Mouse (Mus musculus) adrenal gland, adult 18-20 months (tissue): ENCODE measurements around the gene Nras. TPM values are rescaled to one million over a fixed set of nuclear protein-coding genes. Genes with fewer than 3 reads are reported as not detected.

ENCODE experiments used
- DNase-seq, 2 experiments: peaks; one replicate each; pipeline ENCODE4 v3.0.0; 2021 to 2022; ENCODE audit warnings: low spot score in 2 of 2
- total RNA-seq, 2 experiments: library from RNA; stranded (reverse); gene quantifications; 1 replicate in 1 of 2; 2 replicates in 1 of 2; pipeline ENCODE4 v1.2.3; 2021

The Nras gene
- total RNA-seq, 2 experiments from 2014 or later, result 49.1 to 49.4 TPM

GRCm38 (mm10) chr3:103091753-103092152 lies 33.7 kb downstream of the Nras start:
- no peak for DNase-seq

DNA sequence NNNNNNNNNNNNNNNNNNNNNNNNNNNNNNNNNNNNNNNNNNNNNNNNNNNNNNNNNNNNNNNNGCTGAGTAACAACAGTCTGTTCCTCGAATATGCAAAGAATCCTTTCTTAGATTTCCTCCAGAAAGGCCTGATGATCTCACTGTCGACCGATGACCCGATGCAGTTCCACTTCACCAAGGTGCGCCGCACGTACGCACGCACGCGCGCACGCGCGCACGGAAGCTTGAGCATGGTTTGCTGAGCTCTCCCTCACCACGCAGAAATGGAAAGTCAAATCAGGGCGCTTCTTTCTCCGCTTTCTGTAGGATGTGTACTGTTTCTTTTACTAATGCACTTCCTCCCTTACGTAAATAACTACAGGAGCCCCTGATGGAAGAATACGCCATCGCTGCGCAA lies 40.6 kb downstream of the Nras start:
- no peak for DNase-seq

- no peak for DNase-seq
Observed at GRCm38 (mm10) chr3:103099667-103100066, 41.6 kb downstream of the Nras start.

DNA sequence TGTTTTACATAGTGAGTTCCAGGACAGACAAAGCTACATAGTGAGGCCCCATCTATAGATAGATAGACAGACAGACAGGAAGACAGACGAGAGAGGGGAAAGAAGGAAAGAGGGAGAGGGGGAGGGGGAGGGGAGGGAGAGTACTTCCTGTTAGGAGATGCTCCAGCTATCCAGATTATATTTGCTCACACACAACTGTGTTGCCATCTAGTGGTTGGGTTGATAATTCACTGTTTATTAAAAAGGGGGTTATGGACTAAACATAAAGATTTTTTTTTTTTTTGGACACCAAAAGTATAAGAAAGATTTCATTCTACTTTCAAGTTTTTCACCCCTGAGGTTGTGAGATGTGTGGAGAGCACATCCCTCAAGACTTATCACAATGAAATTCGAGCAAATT lies 42.6 kb downstream of the Nras start:
- DNase-seq, result no peak

- DNase-seq, result no peak
Observed at GRCm38 (mm10) chr3:103101194-103101593, 43.1 kb downstream of the Nras start.

DNA sequence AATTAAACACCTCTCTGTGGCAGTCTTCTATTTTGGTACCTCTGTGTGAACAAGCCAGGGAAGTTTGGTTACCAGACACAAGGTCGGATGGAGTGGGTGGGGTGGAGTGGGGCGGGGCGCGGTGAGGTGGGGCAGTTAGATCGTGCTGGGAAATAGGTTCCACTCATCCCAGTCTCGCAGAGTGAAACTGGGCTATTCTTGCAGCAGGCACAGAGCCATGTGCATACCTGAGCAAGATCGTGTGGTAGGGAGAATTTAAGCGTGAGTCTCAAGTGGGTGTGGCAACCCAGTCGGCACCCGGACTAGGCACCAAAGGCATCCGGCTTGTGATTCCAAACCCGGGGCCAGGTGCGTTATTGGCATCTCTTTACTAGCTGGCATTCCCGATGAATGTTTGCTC lies 43.8 kb downstream of the Nras start:
- DNase-seq, result no peak

GRCm38 (mm10) chr3:103102454-103103390 lies 44.6 kb downstream of the Nras start, which contains the start of gene Dennd2c:
TSS of gene Dennd2c (plus strand) at chr3:103102604.
- DNase-seq, result peak; percentile 94 to 95

DNA sequence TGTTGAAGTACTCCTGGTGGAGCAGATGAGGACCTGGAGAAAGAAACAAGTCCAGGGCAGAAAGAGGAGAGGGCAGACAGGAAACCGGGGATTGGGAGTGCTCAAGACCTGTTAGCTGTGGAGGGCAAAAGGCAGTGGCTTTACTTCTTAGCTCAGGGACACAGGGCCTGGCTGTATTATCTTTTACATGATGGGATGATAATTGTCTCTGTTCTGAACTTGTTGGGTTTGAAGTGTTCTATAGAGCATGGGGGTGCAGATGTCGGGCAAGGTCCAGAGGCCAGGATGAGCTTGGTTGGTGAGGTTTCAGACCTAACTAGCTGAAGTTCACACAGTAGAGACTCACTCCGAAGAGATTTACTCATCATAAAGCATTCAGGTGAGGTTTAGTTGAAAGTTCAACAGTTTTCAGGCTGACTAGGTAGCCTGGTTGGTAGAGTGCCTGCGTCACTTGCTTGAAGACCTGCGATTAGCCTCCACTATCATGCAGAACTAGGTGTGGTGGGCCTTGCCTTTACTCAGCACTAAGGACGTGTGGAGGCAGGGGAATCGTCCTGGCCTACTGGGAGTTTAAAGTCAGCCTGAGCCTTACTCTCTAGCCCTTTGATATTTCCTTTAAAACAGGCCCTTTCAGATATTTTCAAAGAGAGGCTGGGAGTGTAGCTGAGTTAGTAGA lies 49.6 kb downstream of the Nras start:
- DNase-seq, result no peak

DNA sequence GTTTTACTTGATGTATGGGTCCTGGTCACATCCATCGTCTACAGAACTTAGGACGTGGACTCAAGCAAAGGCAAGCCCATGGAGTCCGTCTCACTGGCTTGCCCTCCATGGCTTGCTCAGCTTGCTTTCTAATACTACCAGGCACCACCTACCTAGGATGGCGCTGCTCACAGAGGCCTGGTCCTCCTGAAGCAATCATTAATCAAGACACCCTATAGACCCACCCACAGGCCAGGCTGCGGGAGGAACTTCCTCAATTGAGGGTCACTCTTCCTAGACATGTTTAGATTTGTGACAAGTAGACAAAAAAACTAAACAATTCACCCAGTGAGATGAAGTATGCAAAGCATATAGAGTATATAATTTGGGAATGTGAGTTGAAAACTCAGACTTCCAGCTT lies 54.1 kb downstream of the Nras start:
- no peak for DNase-seq

Other genes with a start within 250 kb of the Nras start
- not detected for gene Sycp1, start 122.2 kb upstream of the Nras start, total RNA-seq
- gene Nr1h5, start 94.2 kb upstream of the Nras start, total RNA-seq, result not detected
- gene Sike1, start 62.6 kb upstream of the Nras start, total RNA-seq, result 10 to 100 TPM; 62.0 to 70.6 TPM
- 100 to 1,000 TPM; 423 to 430 TPM for gene Csde1, start 37.9 kb upstream of the Nras start, total RNA-seq
- gene Ampd1, start 15.7 kb downstream of the Nras start, total RNA-seq, result under 1 TPM in 1 of 2 experiments, not detected in 1; 0.35 TPM
- under 1 TPM; 0.67 to 0.86 TPM for gene Dennd2c, start 44.3 kb downstream of the Nras start, total RNA-seq
- gene Bcas2, start 113.4 kb downstream of the Nras start, total RNA-seq, result 10 to 100 TPM; 48.2 to 58.8 TPM
- 10 to 100 TPM; 28.5 to 36.8 TPM for gene Trim33, start 221.0 kb downstream of the Nras start, total RNA-seq